Mouse (Mus musculus) left cerebral cortex, adult 2 months (tissue): ENCODE measurements around the gene S1pr5. TPM values are rescaled to one million over a fixed set of nuclear protein-coding genes. Genes with fewer than 3 reads are reported as not detected.
"Not testable (repeated sequence)": the region's sequence is repeated elsewhere in the genome, so short reads cannot be mapped to it uniquely, and the experiment has no call there.

ENCODE experiments used
- DNase-seq, 2 experiments: peaks; one replicate each; pipeline ENCODE4 v3.0.0; 2021 to 2022; ENCODE audit warnings: low spot score in 2 of 2, mixed read lengths in 1 of 2; ENCODE audit errors: extremely low spot score in 1 of 2
- H3K27ac ChIP-seq: fragments of 200-600 bp; 2 replicates; pipeline ENCODE4 v1.8.1; 2022
- H3K4me3 ChIP-seq: fragments of 200-600 bp; 2 replicates; pipeline ENCODE4 v1.8.1; 2022
- CTCF ChIP-seq: fragments of 200-600 bp; IDR thresholded peaks from 2 replicates; pipeline ENCODE4 v1.8.1; 2022; ENCODE audit warnings: antibody characterized with exemption, mild to moderate bottlenecking, moderate library complexity
- intact Hi-C: fragments of 180-260 bp; cut with DNase I; formaldehyde crosslinking; loops from one replicate; pipeline ENCODE4 v1.15.1; 2025
- total RNA-seq, 2 experiments: library from RNA; stranded (reverse); gene quantifications; 2 replicates each; pipeline ENCODE4 v1.2.3; 2021

Gene S1pr5
- total RNA-seq, 2 experiments from 2014 or later, result 6.8 to 8.3 TPM

DNA sequence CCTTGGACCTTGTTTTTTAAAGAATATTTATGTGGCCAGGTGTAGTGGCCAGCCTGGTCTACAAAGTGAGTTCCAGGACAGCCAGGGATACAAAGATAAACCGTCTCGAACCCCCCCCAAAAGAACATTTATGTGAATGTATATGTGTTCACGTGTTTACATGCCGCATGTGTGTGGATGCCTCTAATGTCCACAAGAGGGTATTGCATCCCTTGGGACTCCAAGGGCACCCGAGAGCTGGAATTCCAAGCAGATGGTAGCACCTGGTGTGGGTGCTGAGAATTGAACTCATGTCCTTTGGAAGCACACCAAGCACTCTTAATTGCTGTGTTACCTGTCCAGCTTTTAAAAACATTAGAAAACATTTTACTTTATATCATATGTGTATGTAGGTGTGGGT, 35.3 kb upstream of the S1pr5 start:
- no peak for DNase-seq
- peak; percentile 8 for TF ChIP-seq CTCF
- Histone ChIP-seq H3K4me3 (no peak overlapping the region), H3K27ac (no peak overlapping the region)
- intact Hi-C loops, result no loop called here

DNA sequence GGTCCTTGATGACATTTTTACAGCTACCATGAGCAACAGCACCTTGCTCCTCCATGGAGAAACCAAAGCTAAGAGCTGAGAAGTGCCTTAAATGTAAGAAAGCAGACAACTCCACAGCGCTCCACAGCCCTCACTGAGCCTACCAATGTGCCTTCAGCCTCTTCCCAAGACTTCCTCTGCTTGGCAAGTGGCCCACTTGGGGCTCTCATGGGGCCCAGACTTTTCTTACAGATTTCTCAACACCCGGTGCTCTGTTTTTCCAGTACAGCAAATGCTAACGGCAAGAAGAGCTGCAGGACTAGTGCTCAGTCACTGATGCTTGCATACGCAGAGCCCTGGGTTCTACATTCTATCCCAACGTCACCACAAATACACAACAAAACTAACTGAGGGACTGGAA, 29.5 kb upstream of the S1pr5 start:
- TF ChIP-seq CTCF, result no peak
- no peak for DNase-seq
- intact Hi-C loops, result no loop called here
- Histone ChIP-seq H3K27ac (no peak overlapping the region), H3K4me3 (no peak overlapping the region)

DNA sequence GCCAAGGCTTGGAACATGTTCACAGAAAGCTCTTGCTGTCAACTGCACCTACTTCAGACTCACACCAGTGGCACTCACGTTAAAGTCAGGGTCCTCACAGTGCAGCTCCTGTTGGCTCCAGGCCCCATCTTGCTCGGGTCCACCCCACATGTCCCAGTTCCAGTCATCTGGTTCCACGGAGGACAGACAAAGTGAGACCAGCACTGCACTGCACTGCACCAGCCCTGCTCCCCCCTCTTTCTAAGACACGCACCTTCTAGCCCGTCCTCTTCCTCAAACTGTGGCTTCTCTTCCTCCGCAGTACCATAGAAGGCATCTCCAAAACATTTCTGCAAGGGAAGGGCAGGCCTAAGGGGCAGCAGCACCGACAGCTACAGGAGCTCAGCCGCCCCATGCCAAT, 28.1 kb upstream of the S1pr5 start:
- DNase-seq, result no peak
- intact Hi-C loops, result no loop called here
- Histone ChIP-seq H3K4me3 (no peak overlapping the region), H3K27ac (no peak overlapping the region)
- TF ChIP-seq CTCF, result no peak

DNA sequence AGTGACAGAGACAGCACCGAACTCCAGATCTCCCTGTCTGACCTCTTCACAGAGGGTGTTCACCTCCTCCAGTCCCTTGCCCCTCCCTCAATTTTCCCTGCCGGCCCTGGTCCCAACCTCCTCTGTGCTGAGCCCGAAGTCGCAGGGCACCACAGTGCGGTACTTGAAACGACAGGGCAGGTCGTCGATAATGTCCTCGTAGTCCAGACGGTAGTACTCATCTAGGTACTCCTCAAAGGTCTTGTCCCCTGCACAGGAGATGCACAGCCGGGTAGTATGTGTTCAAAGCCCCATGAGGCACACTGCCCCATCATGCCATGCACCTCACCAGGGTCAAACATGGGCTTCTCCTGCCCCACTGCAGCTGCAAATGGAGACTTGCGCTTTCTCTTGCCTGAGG, 27.5 kb upstream of the S1pr5 start:
- TF ChIP-seq CTCF, result no peak
- DNase-seq, result no peak
- Histone ChIP-seq H3K27ac (no peak overlapping the region), H3K4me3 (no peak overlapping the region)
- intact Hi-C loops, result no loop called here

DNA sequence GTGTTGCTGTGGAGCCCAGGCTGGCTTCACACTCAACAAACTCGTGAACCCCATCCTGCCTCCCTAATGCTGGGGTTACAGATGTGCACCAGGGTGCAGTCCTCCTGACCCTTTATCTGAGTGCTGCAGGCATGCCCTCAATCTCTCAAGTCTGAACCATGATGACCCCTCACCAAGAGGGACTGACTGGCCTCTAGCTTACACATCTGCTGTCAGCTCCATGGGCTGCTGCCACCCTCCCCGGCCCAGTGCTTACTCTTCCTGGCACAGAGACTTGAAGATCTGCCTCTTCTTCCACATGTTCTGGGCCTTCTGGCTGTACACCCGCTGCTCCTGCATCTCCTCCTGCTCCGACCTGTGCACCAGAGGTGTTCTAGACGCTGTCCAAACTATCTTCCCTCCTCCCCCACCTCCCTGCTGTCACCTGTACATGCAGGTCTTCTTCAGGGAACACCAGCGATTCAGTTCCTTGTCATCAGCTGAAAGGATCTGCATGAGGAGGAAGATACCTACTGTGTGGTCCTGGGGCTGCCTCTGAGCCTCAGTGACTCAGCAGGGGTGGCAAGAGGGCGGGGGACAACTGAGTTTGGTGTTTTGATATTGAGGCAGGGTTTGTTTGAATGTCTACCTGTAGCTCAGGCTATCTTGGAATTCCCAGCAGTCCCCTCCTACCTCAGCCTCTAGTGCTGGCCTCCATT, 26.9 kb upstream of the S1pr5 start:
- DNase-seq, result no peak
- intact Hi-C loops, result no loop called here
- TF ChIP-seq CTCF, result no peak
- Histone ChIP-seq H3K4me3 (no peak overlapping the region), H3K27ac (no peak overlapping the region)

DNA sequence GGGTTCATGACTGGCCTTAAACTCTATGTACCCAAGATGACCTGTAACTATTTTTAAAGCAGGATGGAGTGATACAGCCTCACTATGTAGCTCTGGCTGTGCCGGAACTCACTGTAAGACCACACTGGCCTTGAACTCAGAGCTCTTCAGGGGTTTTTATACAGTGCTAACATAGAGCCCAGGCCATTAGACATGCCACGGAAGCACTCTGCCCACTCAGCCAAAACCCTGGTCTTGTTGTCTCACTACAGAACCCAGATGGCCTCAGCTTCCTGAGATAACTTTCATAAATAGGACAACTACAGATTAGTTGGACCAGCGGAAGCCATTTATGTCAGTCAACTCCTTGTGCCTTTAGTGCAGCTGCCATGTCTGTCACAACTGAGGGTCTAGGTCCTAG, 26.1 kb upstream of the S1pr5 start:
- intact Hi-C loops, result no loop called here
- TF ChIP-seq CTCF, result no peak
- DNase-seq, result no peak
- Histone ChIP-seq H3K27ac (no peak overlapping the region), H3K4me3 (no peak overlapping the region)

DNA sequence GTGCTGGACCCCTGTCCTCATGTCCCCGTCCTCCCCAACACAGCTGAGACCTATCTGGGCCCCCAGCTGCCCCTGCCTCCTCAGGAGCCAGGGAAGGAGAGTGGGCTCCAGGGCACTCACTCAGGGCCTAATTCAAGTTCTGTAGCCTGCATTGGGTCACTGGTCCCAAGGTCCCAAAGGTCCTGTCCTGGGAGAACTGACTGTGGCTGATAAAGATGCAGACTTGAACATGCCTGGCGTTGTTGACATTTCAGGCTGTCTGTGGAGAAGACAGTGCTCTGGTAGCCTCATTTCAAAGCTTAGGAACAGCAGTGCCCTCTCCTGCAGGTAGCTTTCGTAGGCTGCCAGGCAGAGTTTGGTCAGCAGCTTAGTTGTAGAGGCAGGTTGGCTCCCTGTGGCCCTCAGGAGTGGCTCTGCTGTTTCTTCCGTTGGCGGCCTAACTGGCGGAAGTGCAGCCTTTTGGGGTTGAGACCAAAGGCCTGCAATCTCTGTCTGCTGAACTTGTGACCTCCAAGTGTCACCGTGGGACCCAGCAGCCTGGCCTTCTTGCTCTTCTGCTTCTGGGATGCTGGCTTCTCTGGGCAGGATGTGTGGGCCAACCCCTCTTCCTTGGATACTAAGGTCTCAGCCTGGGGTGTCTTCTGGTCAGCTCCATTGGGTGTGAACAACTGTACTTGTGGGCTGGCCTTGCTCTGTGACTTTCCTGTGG, 25.4 kb upstream of the S1pr5 start:
- H3K4me3 ChIP-seq, result no peak overlapping the region
- DNase-seq, result no peak
- intact Hi-C loops, result no loop called here
- H3K27ac ChIP-seq, result no peak overlapping the region
- TF ChIP-seq CTCF, result no peak

DNA sequence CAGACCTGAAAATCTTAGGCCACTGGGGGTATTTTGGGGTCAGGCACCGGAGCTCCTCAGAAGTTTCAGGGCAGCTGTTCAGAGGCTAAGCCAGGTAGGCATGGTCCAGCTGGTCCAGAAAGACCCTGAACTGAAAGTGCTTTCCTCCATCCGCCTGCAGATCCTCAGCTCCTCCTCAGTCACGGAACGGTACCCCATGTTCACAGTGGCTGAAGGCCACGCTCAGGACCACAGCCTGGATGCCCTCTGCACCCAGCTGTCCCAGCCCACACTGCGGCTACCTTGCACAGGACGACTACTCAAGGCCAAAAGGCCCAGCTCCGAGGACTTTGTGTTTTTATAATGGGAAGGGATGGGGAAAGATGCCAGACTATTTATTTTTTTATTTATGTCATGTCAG, 24.9 kb upstream of the S1pr5 start:
- intact Hi-C loops, result no loop called here
- Histone ChIP-seq H3K27ac (no peak overlapping the region), H3K4me3 (no peak overlapping the region)
- DNase-seq, result no peak
- TF ChIP-seq CTCF, result no peak

DNA sequence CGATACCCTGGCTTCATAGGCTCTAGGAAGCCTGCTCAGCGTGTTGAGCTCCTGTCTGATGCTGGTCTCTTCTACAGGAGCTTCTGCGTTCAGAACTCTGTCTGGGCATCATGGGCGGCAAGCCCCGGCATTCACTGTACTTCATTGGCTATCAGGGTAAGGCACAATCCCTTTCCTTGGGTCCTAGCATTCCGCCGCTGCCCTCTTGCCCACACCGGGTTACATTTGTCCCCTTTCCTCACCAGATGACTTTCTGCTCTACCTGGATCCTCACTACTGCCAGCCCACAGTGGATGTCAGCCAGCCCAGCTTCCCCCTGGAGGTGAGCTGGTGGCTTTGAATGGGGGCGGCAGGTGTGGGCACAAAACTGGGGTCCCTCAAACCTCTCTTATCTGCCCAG, 24.1 kb upstream of the S1pr5 start:
- intact Hi-C loops, result no loop called here
- H3K4me3 ChIP-seq, result no peak overlapping the region
- no peak for TF ChIP-seq CTCF
- H3K27ac ChIP-seq, result no peak overlapping the region
- DNase-seq, result no peak

DNA sequence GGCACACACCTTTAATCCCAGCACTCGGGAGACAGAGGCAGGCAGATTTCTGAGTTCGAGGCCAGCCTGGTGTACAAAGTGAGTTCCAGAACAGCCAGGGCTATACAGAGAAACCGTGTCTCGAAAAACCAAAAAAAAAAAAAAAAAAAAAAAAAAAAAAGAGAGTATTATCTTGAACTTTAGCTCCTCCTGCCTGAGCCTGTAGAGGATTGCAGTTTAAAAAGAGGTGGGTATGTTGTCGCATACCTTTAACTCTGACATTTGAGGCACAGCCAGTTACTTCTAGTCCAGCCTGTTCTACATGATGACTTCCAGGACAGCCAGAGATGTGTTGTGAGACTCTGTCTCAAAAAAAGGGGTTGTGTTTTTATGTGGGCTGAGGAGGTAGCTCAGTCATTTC, 21.3 kb upstream of the S1pr5 start:
- not testable (repeated sequence) for DNase-seq

DNA sequence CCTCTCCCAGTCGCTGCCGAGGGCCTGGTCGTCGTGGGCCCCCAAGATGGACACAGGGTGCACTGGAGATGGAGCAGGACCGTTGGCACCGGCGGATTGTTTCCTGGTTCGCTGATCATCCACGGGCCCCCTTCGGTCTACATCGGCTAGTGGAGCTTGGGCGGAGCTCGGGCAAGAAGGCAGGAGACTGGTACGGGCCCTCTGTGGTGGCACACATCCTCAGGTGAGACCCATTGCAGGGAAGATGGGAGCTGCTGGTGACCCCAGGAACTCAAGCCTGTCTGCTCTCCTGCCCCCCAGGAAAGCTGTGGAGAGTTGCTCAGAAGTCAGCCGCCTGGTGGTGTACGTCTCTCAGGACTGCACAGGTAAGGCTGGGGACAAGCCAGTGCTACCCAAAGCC, 20.1 kb upstream of the S1pr5 start:
- Histone ChIP-seq H3K4me3 (no peak overlapping the region), H3K27ac (no peak overlapping the region)
- intact Hi-C loops, result no loop called here
- no peak for TF ChIP-seq CTCF
- no peak for DNase-seq

More for the DNA sequence above, 21.3 kb upstream of the S1pr5 start:
- intact Hi-C loops, H3K4me3 ChIP-seq, H3K27ac ChIP-seq: not testable (repeated sequence)

DNA sequence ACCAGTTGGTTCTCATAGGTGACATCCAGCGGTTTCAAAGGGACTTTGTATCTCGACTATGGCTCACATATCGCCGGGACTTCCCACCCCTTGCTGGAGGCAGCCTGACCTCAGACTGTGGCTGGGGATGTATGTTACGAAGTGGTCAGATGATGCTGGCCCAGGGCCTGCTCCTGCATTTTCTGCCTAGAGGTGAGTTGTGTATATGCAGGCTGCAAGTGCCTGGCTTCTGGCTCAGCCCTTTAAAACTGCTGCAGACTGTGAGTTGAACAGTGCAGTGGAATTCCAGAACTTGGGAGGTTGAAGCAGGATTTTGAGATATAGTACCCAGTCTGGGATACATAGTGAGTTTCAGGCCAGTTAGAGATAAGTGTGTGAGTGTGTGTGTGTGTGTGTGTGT, 18.6 kb upstream of the S1pr5 start:
- TF ChIP-seq CTCF, result no peak; the same call in 1 of the 2 replicates
- no peak overlapping the region for H3K4me3 ChIP-seq
- H3K27ac ChIP-seq, result no peak overlapping the region
- DNase-seq, result no peak
- intact Hi-C loops, result no loop called here

DNA sequence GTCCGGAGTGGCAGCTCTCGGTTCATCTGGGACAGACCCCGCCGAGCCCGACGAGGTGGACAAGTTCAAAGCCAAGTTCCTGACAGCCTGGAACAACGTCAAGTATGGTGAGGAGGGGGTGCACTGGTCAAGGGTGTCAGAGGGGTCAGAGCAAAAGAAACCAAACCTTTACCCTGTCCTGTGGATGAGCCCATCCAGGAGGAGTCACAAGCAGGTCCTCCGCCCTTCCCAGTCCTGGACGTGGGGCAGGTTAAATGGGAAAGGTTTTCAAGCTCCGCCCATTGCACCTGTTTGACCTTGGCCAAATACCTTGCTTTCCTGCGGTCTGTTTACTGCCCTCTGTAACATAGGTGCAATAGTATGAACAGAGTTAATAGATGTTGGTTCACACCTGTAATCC, 17.4 kb upstream of the S1pr5 start:
- DNase-seq, result no peak
- TF ChIP-seq CTCF, result no peak
- Histone ChIP-seq H3K27ac (peak overlapping the region; percentile 92), H3K4me3 (peak overlapping the region; percentile 89)
- intact Hi-C loops, result loop anchor here (1.0 kb wide), 2 partner anchors 26 to 55 kb away; partner anchors contain the start of genes Cdkn2d and Slc44a2
